Mouse (Mus musculus) ES-E14 (cell line): ENCODE measurements around the gene Ift122. TPM values are rescaled to one million over a fixed set of nuclear protein-coding genes. Genes with fewer than 3 reads are reported as not detected.
"Not testable (repeated sequence)": the region's sequence is repeated elsewhere in the genome, so short reads cannot be mapped to it uniquely, and the experiment has no call there.

Experiments
- DNase-seq: peaks from one replicate; pipeline ENCODE4 v3.0.0-alpha.2; 2013; ENCODE audit warnings: low read depth, low spot score
- H3K27ac ChIP-seq: 2 replicates; pipeline ENCODE4 v1.5.1; 2012; ENCODE audit warnings: low read depth, mild to moderate bottlenecking, low read length, moderate library complexity, mixed read lengths; ENCODE audit not compliant: poor library complexity, insufficient read depth, severe bottlenecking
- H3K36me3 ChIP-seq: 2 replicates; pipeline ENCODE4 v1.6.1; 2012; ENCODE audit warnings: mild to moderate bottlenecking, low read length, moderate library complexity, mixed read lengths; ENCODE audit not compliant: control insufficient read depth, poor library complexity, insufficient read depth, severe bottlenecking
- H3K4me1 ChIP-seq, 2 experiments: fragments of 150-350 bp in 1 of 2; sonication (generic) in 1 of 2; 2 replicates each; pipeline ENCODE4 v1.6.1; 2012; ENCODE audit warnings: low read length in 2 of 2, mild to moderate bottlenecking in 1 of 2, mixed read lengths in 1 of 2; ENCODE audit not compliant: control insufficient read depth in 2 of 2, insufficient read depth in 2 of 2, poor library complexity in 1 of 2
- H3K4me3 ChIP-seq, 2 experiments: fragments of 150-350 bp in 1 of 2; sonication (generic) in 1 of 2; 2 replicates each; pipeline ENCODE4 v1.5.1; 2012; ENCODE audit warnings: low read length in 2 of 2, low read depth in 1 of 2, mild to moderate bottlenecking in 1 of 2, mixed read lengths in 1 of 2; ENCODE audit not compliant: insufficient read depth in 1 of 2, poor library complexity in 1 of 2, severe bottlenecking in 1 of 2
- H3K9ac ChIP-seq: 2 replicates; pipeline ENCODE4 v1.6.1; 2012; ENCODE audit warnings: low read depth, mild to moderate bottlenecking, low read length, mixed read lengths; ENCODE audit not compliant: poor library complexity, insufficient read depth, severe bottlenecking
- H3K9me3 ChIP-seq: fragments of 150-350 bp; sonication (generic); 2 replicates; pipeline ENCODE4 v1.6.1; 2012; ENCODE audit warnings: low read depth, mild to moderate bottlenecking, low read length; ENCODE audit not compliant: control insufficient read depth, insufficient read depth
- CHD2 ChIP-seq: IDR thresholded peaks from 2 replicates; pipeline ENCODE4 v1.6.1; 2014; ENCODE audit warnings: mild to moderate bottlenecking, low read depth, low read length, inconsistent platforms
- HCFC1 ChIP-seq: IDR thresholded peaks from 2 replicates; pipeline ENCODE4 v1.6.1; 2012; ENCODE audit warnings: low read length, inconsistent platforms, borderline replicate concordance; ENCODE audit not compliant: insufficient read depth
- MAFK ChIP-seq: IDR thresholded peaks from 2 replicates; pipeline ENCODE4 v1.6.1; 2014; ENCODE audit warnings: mild to moderate bottlenecking, low read depth, low read length, inconsistent platforms; ENCODE audit not compliant: insufficient read depth
- ZC3H11A ChIP-seq: IDR thresholded peaks from 2 replicates; pipeline ENCODE4 v1.6.1; 2012; ENCODE audit warnings: low read depth, mild to moderate bottlenecking, inconsistent platforms, low read length, borderline replicate concordance
- ZNF384 ChIP-seq: IDR thresholded peaks from 2 replicates; pipeline ENCODE4 v1.6.1; 2012; ENCODE audit warnings: low read depth, low read length, inconsistent platforms
- in situ Hi-C, 2 experiments: fragments of 600-800 bp; cut with MboI; formaldehyde crosslinking; loops; one replicate each; pipeline ENCODE4 v1.15.1; 2025; ENCODE audit warnings: low sequenced_read_pairs in 2 of 2, inconsistent platforms in 1 of 2; ENCODE audit not compliant: unreplicated experiment in 2 of 2
- total RNA-seq: library from RNA; depleted of rRNA; stranded (reverse); fragments of 300-350 nt; gene quantifications from 2 replicates; pipeline ENCODE4 v1.2.3, GENCODE M21; 2012

Gene Ift122
- total RNA-seq, 1 experiment = 8.5 TPM

DNA sequence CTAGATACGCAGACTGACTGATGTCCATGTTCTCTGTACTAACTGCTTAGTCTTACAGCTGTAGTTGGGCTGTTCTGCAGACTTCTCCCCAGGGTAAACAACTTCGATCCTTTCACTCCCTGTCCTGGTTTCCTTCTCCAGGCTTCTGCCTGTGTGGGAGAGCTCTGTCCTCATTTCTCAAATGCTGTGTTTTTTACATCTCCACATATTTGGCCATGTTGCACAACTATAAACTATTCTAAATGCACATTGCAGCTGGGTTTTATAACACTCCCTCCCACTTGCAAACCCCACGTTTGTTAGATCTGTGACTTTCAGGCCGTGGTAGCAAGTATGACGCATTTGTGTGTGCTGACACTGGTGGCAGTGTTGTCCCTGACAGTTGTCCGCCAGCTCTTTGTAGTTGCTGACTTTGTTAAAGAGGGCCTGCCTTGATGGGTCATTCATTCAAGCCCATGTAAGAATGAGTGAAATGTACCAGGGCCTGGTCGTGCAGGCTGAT is 10.1 kb downstream of the Ift122 start:
- no peaks in the 10 kb centered on the region for H3K4me1 ChIP-seq
- H3K36me3 ChIP-seq = no peaks in the 10 kb centered on the region
- H3K27ac ChIP-seq = no peak overlapping the region
- in situ Hi-C loops = no loop called here
- no peak overlapping the region for H3K4me3 ChIP-seq
- H3K9me3 ChIP-seq = no peaks in the 10 kb centered on the region
- no peak overlapping the region for H3K9ac ChIP-seq
- no peak for TF ChIP-seq MAFK
- TF ChIP-seq ZNF384 = no peak
- no peak for TF ChIP-seq CHD2
- TF ChIP-seq HCFC1 = no peak
- TF ChIP-seq ZC3H11A = no peak
- no peak for DNase-seq

- Histone ChIP-seq H3K27ac (no peak overlapping the region), H3K4me1 (no peaks in the 10 kb centered on the region), H3K9ac (no peak overlapping the region), H3K4me3 (no peak overlapping the region), H3K9me3 (no peaks in the 10 kb centered on the region), H3K36me3 (no peaks in the 10 kb centered on the region)
- DNase-seq = no peak
- TF ChIP-seq ZNF384 = no peak
- in situ Hi-C loops = no loop called here
These were observed 12.0 kb downstream of the Ift122 start for GRCm38 (mm10) chr6:115865246-115865645.

DNA sequence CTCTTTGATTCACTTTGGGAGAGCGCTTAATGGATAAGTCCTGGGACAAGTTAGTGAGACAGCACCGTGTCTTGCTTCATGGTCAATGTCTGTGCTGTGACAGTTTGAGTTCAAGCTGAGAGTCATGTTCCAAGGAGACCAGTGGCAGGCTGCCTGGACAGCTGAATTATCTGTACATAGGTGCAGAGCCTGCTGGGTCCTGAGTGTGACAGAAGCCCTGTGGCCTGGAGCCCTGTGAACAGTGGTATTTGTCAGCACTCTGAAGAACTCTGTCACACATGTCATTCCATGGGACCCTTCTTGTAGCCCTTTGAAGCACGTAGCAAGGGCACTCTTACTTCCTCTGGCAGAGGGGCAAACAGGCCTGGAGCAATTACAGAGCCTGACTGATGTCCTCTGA is 13.9 kb downstream of the Ift122 start:
- H3K9me3 ChIP-seq, H3K4me3 ChIP-seq, H3K4me1 ChIP-seq, DNase-seq, in situ Hi-C loops, H3K36me3 ChIP-seq, H3K9ac ChIP-seq, H3K27ac ChIP-seq: not testable (repeated sequence)

- DNase-seq, H3K4me1 ChIP-seq, H3K9me3 ChIP-seq, H3K36me3 ChIP-seq, H3K9ac ChIP-seq, in situ Hi-C loops, H3K27ac ChIP-seq, H3K4me3 ChIP-seq: not testable (repeated sequence)
These were observed 18.0 kb downstream of the Ift122 start for GRCm38 (mm10) chr6:115871318-115871717.

DNA sequence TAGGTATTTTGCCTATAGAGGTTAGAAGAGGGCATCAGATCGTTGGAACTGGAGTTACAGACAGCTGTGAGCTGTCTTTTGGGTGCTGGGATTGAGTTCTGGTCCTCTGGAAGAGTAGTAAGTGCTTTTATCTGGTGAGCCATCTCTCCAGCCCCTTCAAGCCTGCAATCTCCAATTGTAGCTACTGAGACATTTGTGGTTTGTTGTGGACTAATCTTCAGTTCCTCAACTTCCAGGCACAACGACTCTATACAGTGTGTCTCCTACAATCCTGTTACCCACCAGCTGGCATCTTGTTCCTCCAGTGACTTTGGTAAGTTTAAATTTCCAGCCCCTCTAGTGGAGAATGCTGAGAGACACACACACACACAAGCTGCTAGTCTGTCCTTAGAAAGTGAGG is 24.0 kb downstream of the Ift122 start:
- H3K4me1 ChIP-seq = peaks cover 0 to 3% of the 10 kb centered on the region in 2 experiments; a peak in 1 of 4 replicates
- in situ Hi-C loops = no loop called here
- no peak for TF ChIP-seq MAFK
- TF ChIP-seq ZC3H11A = no peak
- TF ChIP-seq CHD2 = no peak
- TF ChIP-seq HCFC1 = no peak
- TF ChIP-seq ZNF384 = no peak
- H3K4me3 ChIP-seq = no peak overlapping the region
- H3K27ac ChIP-seq = no peak overlapping the region
- H3K9ac ChIP-seq = no peak overlapping the region
- no peak for DNase-seq
- no peaks in the 10 kb centered on the region; the same call in 1 of the 2 replicates for H3K36me3 ChIP-seq
- H3K9me3 ChIP-seq = no peaks in the 10 kb centered on the region
